Mouse (Mus musculus): ENCODE results near the gene Skap1.

Gene Skap1

DNA sequence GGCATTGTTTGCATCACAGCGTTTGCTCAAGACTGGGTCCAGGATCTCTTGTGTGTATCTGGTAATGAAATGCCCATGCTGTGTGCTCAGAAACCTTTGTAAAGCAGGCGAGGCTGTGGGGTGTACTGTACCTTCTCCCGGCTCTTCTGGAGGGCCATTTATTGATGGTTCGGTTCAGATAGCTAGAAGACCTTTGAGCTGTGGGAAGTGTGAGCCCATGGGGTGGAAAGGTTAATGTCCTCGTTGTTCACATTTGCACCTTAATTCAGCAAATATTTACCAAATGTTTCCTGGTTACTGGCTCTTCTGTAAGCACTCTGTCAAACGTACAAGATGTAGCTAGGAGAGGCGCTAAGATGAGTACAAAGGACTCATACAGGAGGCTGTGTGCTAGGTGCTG is 173.5 kb downstream of the Skap1 start:
- no peak for DNase-seq

DNA sequence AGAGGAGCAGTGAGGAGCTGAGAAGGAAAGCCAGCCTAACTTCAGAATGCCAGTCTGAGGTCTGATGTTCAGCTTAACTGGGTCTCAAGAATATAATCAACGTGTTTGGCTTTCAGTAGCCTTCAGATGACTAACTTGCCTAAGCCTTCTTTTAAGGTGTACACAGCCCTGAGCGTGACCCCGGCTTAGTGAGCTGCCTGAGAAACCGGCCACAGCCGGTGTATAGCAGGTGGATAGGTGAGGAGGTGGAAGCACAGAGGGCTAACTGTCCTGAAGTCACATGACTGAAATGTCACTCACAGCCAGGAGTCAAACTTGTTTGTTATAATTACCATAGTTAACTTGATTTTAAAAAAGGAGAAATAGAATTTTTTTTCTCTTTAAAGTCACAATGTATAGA is 175.4 kb downstream of the Skap1 start:
- no peak for DNase-seq

DNA sequence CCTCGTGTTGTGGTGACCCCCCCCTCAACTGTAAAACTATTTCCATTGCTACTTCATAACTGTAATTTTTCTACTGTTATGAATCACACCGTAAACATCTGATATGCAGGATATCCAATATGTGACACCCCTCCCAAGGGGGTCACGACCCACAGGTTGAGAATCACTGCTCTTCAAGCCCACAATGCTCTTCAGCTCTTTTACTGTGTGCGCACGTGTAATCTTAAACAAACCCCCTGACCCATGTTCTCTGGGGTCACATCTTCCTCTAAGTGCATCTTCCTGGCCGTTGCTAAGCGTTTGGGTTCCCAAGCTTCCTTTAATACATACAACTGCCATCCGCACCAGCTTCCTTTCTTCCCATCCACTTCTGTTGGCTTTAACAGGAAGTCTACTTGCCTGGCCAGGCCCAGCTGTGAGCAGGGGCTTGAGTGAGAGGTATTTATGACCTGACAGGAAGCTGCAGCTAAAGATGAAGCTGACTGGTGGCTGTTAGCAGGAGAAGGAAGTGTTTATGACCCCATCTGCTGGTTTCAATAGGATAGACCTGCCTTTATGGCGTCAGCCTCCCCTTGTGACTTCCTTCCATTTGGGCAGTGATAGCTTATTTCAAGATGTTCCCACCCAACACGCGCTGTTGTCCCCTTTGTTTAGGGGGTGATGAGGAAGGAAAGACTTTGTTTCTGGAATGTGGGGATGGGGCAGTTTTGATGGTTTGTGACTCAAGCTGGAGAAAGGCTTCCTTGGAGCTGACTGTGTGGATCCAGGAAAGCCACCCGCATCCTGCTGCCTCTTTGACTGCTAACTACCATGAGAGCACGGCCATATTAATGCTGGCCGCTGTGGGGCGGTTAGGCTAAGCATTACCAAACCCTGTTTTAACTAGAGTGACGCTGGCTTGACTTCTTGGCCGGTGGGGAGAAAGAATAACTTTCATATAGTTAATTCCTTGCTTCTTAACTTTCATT is 178.1 kb downstream of the Skap1 start:
- DNase-seq: no peak

DNA sequence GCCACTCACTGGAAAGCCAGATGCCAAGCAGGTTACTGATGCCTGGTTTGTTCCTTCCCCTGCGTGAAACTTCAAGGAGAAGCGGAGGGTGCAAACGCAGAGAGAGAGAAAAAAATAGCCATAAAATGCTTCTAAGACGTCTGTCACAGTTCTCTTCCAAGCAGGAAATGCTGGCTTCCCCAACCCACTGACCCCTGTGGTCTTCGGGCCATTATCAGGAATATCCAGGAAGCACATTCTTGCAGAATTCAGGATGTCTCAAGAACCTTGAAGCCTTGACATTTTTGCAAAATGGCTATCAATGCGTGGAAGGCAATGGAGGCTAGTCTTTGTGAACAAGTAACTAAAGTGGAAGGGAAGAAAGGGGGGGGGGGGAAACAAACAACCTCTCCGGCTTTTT is 180.6 kb downstream of the Skap1 start:
- no peak for DNase-seq

DNA sequence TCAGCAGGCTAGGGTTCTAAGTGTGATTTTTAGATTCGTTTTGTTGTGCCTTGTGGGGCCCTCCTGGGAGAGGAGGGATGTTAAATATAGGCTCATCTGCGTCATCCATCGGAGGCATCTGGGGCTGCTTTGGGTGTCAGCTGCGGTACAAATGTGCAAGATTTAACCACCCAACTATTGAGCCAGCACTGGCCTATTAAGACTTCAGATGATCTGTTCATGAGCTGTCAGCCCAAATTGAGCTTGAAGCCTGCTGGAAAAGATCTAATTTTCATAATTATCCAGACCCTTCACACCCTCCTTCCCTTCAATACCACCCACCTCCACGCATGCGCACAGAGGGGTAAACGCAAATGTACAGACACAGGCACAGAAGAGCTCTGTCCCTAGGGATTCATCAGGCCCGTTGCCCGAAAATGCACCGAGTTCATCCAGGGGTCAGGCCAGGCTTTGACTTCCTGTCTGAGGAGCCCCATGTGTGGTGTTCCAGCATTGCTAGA is 181.2 kb downstream of the Skap1 start:
- peak; percentile 12 to 46 for DNase-seq

DNA sequence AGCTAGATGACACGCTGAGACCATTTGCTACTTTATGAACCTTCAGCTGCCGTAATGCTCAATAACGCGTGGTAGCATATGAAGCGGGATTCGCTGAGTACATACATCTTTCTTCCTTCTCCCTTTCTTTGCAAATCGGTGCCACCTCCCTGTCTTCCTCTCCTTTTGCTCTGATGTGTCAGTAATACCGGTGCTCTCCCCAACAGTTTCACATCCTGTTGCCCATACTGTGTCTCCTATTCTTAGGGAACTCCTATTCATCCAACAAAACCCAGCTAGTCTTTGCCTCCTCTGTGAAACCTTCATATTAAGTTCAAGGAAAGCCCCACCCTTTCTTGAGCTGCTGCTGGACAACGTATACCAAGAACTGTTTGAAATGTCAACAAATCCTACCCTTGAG is 187.5 kb downstream of the Skap1 start:
- DNase-seq: no peak

DNA sequence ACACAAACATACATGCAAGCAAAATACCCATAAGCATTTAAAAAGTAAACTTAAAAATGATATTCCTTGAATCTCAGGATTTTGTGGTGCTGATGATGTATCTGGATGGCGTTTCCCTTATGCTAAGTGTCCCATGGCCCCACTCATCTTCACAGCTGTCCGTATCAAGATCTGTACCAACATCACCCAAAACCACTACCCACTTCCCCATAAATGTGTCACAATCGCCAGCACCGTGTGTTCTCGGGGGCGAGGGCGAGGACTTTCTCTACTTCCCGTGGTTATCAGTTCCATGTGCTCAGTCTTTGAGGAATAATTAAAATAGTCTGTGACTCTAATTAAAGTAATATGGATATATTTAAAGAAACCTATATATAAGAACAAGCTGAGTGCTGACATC is 189.5 kb downstream of the Skap1 start:
- DNase-seq: no peak

DNA sequence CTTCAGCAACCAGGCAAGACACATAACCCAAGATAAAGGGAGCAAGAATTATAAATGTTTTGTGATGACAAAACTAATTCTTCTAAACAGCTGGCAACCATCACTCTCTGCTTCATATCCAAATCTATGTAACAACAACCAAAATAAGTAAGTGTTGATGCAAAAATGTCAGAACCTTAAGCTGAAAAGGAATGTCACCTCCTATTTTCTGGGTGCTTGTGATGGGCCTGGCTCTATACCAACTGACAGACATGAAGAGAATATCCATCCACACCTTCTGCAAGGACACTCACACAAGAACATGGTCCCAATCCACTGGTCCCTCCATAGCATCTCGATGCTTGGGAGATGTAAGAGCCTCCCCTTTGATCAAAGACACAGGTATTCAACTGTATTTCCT is 194.0 kb downstream of the Skap1 start:
- DNase-seq: no peak

DNA sequence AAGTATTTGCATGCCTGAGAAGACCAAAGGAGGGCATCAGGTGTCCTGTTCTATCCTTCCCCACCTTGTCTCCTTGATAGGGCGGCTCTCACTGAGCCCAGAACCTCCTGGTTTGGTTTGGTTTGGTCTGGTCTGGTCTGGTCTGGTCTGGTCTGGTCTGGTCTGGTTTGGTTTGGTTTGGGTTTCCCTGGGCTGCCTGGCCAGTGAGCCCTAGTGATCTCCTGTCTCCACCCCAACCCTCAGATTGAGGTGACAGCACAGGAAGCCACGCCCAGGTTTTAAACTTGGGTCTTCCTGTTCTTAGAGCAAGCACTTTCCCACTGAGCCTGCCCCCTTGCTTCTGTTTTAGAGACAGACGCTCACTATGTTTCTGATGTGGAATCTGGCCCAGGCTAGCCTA is 202.5 kb downstream of the Skap1 start:
- no peak for DNase-seq

DNA sequence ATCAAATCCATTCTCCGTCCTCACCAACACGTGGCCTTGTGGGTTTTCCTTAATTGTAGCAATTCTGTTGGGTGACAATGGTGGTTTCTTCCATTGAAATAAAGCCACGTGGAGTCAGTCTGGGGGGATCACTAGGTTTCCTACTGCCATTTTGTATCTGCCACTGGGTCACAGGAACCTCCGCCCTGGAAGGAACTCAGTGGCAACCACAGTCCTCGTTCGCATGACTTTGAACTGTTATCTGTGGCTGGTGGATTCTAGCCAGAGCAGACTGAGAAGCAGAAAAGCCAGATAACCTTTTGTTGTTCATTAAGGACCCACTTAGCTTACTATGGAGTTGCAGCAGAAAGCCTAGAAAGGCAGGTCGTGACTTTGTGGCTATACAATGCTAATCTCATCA is 204.0 kb downstream of the Skap1 start:
- DNase-seq: no peak

DNA sequence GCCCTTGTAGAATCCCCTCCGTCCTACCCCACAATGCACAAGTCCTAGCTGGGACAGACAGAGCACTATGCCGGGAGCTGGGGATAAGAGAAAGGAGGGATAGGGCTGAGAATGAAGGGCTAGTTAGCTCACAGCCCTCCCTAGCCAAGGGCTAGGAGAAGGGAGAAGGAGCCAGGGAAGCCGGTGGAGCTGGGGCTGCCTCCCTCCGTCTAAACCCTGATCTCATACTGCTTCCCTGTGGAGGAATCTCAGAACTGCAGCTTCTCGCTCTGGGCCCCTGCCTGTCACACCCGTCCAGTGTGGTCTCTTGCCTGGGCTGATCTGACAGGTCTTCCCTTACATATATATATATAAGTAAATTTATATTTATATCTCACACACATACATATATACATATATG is 209.4 kb downstream of the Skap1 start:
- peak; percentile 43 to 54 for DNase-seq

DNA sequence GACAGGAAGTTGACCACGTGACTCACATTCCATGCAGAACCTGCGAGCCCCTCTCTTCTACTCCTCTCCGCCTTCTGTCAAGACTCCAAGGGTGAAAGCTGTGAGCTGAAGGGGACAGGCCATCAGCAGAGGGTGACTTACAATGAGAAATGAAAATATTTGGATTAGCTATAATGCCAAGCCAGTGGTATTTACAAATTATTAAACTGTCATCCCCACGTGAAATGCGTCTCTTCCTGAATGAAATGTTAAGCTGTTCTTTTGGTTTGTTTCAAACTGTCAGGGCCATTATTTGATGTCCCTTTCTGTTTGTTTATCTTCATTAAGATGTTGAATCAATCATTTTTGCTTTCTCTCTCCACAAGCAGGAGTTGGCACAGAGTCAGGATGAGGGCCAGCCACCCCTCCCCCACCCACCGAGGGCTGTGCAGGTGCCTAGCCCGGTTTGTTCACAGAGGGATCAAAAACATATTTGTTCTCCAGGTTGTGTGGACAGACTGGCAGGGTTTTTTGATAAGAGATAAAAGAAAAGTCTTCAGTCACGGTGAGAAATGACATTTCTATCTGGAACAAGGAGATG is 210.5 kb downstream of the Skap1 start:
- peak; percentile 63 to 82 for DNase-seq

DNA sequence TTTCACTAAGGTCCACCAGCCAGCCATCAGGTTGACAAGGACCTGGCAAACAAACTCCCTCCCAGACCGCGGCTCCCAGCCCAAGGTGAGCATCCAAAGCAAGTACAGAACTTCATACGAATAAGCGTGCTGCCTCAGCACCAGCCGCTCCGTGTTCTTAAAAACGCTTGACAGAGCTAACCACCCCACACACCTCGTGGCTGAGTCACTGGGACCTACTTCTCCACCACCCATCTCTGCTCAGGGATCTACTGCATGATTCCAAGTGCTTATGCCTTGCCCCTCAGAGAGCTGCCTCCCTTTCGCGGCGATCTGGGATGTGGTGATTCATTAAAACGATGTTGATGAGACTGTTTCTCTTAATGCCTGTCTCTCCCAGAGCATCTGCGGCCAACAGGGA is 213.6 kb downstream of the Skap1 start:
- no peak for DNase-seq

DNA sequence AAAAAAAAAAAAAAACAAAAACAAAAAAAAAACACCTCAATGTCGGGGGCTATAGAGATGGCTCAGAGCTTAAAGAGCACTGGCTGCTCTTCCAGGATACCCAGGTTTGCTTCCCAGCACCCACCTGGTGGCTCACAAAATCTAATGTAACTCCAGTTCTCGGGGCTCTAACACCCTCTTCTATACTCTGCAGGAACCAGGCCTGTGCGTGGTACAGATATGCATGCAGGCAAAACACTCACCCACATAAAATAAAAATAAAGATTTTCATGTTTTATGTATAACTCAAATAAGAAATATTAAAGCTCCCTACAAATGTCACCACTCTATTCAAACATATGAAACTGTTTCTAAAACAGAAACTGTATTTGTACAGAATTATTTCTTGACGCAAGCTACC is 214.6 kb downstream of the Skap1 start:
- no peak for DNase-seq

DNA sequence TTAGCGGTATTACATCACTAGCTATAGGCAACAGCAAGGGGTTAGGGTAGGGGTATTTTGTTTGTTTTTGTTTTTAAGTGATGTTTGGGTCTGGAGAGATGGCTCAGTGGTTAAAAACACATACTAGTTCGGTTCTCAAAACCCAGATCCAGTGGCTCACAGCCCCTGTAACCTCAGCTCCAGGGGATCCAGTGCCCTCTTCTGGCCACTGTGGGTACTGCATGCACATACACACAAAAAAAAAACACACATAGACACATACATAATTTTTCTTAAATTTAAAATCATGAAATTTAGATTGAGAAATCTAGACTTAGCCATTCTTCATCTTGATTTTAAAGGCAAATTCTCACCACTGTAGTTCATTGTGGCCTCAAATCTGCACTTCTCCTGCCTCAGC is 221.0 kb downstream of the Skap1 start:
- no peak for DNase-seq

DNA sequence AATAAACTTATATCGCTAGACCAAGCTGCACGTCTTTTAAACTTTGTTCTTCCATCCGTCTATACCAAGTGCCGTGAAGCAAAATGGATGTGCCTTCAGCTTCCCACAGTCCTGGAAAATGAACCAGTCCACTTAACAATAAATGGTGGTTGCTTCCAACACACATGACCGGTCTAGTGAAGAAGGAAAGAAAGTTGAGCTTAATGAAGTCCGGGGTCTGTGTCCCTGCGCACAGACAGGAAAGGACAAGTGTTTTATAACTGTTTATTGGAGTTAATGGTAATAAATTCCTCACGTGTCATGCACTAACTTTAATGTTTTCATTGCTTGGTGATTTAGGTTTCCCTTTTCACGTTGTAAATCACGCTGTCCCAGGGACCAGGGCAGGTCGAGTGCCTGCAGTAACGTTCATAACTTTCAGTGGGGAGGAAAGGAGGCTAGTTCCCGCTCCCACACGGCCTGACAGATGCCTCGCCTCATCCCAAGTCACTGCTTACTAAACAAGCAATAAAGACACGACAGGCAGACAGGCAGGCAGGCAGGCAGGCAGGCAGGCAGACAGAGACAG is 222.4 kb downstream of the Skap1 start:
- DNase-seq: no peak

DNA sequence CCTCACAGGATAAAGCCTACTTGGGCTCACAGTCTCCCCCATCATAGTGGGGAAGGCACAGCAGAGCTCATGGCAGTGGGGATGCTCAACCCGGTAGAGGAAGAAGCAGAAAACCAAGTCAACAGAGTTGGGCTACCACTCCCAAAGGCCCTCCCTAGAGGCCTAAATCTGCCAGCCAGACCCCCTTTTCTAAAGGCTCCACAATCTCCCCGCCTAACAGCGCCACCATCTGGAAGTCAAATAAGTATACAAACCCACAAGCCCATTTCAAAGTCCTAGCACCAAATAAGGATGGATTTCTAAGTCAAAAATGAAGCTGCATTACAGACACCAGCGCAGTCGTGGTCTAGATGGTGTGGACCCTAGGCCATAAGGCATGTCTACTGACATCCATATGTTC is 227.9 kb downstream of the Skap1 start:
- no peak for DNase-seq

DNA sequence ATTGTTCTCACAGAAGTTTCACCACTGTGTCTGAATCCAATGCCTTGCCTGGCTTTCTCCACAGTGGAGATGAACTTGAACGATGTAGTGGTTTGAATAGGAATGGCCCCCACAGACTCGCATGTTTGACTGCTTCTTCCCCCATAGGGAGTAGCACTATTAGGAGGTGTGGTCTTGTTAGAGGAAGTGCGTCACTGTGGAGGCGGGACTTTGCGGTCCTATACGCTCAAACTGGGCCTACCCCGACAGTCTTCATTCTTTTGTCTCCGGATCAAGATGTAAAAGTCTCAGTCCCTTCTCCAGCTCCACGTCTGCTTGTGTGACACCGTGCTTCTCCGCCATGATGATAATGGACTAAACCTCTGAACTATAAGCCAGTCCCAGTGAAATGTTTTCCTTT is 229.0 kb downstream of the Skap1 start:
- no peak for DNase-seq

DNA sequence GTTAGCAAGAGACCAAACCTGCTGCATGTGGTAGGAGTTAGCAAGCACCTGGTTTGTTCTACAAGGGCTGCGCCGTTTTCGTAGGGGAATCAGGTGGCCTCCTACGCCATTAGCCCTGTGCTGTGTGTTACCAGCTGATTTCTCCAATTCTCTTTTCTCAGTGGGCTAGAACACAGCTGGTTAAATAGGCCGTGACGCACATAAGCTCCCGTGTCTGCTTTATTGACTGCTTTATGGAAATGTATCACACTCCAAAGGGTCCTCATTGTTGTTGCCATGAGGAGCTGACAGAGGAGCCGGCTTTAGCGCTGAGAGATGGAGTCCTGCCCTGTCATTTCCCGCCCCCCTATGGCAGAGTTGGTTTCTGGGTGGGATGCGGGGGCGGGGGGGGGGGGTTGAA is 230.4 kb downstream of the Skap1 start:
- DNase-seq: no peak

DNA sequence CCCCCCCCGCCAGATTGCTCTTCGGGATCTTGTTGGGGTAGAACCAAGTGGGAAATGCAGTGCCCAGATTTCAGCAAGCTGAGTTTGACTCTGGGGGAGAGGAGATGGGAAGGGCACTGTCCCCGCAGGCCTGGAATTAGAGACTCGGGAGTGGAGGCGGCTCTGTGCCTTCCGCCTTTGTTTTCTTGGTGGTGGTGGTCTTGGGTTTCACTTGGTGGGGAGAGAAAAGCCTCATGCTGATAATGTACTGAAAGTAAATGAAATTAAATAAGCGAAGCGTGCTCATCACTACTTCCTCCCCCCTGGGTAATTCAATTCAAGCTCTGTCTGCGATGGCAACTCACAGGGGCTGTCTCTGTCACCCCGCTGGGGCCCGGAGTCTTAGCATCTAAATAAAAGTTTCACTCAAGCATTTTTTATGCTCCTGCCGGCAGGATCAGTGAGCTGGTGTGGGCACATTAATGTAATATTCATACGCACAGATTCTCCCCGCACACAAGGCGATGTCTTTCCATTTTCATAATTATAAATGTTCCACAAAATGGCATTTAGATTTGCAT is 231.9 kb downstream of the Skap1 start:
- no peak for DNase-seq

DNA sequence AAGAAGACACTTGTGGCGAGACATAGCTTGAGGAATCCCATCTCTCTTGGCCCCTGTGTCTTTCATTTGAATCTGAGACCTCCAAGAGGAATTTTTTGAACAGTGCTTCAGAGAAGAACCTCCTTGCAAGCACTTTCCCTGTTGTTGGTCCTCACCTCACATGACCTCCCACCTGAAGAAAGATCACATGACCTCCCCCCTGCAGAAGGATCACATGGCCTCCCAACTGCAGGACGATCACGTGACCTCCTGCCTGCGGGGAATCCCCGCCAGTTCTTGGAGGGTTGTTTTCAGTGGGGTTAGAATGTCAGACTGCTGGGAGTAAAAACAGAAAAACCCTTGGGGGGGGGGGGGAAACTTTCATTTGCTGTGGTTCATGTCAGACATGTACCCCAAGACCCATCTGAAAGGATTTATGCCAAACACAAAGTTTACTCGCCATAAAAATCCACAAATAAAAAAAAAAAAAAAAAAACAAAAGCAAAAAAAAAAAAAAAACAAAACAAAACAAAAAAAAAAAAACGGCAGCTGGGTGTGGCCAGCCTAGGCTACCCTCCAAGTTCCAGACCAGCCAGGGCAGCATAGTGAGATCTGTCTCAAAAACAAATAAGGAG is 232.6 kb downstream of the Skap1 start:
- DNase-seq: peak; percentile 43 to 59

DNA sequence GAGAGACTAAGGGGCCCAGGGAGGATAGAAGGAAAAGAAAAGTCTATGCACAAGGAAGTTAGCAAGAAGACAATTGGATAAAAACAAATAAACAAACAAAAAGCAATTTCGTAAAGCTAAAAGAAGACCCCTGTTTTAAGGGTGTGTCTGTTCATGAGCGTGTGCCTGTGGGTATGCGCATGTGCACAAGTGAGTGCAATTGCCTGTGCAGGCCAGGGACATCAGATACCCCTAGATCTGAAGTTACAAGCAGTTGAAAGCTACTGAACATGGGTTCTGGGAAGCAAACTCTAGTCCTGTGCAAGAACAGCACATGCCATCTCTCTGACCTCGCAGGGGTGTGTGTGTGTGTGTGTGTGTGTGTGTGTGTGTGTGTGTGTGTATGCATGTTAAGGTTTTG is 233.1 kb downstream of the Skap1 start:
- DNase-seq: no peak

DNA sequence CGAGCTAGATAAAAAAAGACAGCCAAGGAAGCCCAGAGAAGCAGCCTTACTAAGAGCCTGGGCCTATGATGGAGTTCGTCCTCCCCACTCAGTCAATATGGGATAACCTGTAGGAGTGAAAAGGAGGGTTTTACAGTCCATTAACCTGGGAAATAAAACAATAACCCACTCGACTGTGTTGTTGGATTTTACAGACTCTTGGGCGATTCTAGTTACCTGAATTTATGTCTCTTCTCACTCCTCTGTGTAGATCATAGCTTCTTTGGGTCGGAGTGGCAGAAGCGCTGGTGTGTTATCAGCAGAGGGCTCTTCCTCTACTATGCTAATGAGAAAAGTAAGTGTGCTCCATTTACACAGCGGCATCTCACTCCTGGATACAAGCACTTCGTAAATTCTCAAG is 239.4 kb downstream of the Skap1 start:
- no peak for DNase-seq
